Mouse (Mus musculus) neutrophil, adult 83 days (primary cell): ENCODE results near the gene Tap1. TPM values are rescaled to one million over a fixed set of nuclear protein-coding genes. Genes with fewer than 3 reads are reported as not detected.

Experiments used
- total RNA-seq, 2 experiments: library from RNA; stranded (reverse); gene quantifications; one replicate each; pipeline ENCODE4 v1.2.4; 2023

The Tap1 gene
- 10 to 100 TPM; 47.4 to 56.7 TPM for total RNA-seq

DNA sequence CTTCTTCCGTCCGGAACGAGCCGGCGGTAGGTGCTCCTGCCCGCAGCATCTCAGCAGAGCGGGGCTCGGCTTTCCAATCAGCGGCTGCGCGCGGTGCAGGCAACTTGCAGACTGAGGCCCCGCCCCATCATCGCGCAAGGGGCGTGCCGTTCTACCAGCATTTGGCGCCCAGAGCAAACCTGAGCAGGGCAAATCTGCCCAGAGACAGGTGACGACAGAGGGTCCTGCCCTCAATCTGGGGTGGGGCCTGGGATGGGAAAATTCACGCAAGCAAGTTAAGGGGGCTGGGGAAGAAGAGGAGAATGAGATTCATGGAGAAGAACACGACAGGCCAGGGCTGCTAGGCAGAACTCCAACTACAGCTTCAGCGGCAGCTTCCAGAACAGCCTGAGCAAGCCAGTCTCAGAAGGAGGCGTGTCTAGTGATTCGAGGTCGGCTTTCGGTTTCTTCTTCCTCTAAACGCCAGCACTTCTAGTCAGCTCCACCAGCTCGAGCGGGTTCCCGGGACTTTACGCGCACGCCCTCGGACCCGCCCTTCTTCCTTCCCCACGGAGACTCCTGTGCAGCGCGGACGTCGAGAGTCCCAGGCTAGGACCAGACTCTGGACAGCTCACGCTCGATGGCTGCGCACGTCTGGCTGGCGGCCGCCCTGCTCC is at the start of gene Tap1, which contains the start of gene Psmb9:
TSS of gene Tap1 (plus strand) at position 293 of the 656 bp plus-strand sequence.
TSS of gene Psmb9 (minus strand) at position 504 of the 656 bp plus-strand sequence.

DNA sequence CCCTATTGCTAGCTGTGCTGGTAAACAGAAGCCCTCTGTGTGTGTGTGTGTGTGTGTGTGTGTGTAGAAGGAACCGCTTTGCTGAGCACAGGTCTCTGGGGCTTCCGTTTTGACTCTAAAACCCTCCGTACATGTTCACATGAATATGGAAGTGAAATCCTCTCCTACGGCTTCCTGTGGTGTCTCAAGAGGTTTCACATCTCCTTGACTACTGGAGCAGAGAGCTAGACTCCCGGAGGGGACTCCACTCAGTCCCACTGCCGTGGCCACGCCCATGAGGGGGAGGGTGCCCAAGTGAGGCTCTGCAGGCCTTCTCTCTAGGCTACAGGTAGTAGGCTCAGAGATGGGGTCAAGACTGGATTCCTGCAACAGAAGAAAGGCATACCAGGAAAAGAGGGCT is 44.3 kb upstream of the Tap1 start, which contains the start of gene H2-DMb2:
TSS of gene H2-DMb2 (plus strand) at position 275 of the 400 bp plus-strand sequence.

GRCm38 (mm10) chr17:34152923-34153322 is 34.4 kb upstream of the Tap1 start, which contains the start of gene H2-DMb1:
H2-DMb1 (plus strand) TSS chr17:34153072.

DNA sequence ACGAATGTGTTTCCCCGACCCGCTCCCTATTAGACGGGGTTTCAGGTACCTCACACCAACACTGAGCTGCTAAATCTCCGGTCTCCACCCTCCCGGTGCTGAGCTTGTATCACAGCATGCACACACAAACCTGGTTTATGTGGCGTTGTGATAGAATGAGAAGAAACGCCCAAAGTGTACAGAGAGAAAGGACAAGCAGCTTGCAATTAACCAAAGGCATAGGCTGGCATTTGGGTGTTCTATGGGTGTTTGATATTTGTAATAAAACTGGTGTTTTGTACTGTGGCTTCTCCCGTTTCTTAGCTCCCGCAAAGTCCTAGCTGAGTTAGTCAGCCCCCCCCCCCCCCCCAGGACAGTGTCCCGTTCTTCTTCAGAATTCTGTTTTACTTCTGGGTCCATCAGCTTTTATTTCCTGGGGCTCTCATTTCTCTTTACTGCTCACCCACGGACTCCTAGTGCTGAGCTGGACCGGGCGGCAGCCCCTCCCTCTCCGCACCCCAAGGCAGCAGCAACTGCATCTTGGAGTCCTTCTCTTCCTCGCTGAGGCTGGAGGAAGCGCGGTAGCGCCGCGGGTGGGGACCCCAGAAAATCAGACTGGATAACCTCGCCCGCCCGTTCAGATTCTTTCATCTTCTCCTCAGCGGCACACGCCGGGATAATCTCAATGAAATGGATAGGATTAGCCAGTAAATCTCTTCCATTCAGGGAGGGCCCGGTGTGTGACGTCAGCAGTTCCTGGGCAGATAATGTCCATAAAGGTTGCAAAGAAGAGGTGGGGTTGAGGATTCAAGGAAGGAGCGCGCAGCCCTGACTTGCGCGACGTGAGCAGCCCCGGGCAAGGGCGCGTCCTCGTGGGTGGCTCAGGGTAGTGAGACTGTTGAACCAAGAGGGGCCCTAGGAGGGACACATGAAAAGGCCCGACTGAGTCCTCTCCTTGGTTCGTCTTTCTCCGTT is 9.9 kb downstream of the Tap1 start, which contains the start of gene Psmb8:
TSS of gene Psmb8 (plus strand) at position 781 of the 954 bp plus-strand sequence.

DNA sequence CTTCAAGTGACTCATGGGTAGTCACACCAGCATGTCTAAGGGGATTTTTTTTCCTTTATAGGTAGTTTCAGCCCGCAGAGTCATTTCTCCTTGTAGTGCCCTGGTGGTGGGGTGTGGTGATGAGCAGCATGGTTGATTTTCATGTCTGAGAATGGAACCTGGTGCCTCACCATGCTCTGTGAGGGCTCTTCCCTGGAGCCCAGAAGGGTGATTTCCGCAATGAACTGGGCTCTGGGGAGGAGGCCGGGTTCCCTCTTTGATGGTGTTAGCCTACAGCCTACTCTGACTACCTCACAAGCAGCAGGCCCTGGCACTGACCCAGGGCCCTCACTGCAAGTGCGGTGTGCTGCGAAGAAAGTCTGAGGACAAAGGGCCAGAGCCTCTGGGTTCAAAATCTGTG is 16.1 kb downstream of the Tap1 start, which contains the start of gene Tap2:
TSS of gene Tap2 (plus strand) at position 84 of the 400 bp plus-strand sequence.

DNA sequence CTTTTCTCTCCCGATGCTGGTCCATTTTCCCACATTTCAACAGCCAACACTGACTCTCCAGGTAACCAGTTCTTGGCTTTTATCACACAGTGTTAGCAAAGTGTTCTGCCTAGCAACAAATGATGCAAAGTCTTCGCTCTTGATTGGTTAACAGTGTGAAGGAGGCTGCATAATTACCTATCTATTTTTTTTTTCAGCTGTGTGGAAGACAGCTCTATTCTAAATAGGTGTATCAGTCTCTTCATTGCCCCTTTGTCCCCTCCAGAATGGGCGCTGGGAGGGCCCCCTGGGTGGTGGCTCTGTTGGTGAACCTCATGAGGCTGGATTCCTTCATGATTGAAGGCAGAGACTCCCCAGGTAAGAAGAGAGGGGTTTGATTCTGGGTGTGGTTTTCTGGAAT is 51.4 kb downstream of the Tap1 start, which contains the start of gene H2-Ob:
TSS of gene H2-Ob (plus strand) at position 198 of the 400 bp plus-strand sequence.

Other genes starting within 250 kb of the Tap1 start
- 10 to 100 TPM; 47.8 to 54.5 TPM for gene Pfdn6, start 247.2 kb upstream of the Tap1 start, total RNA-seq
- gene Wdr46, start 246.9 kb upstream of the Tap1 start, total RNA-seq: 10 to 100 TPM; 21.7 to 22.4 TPM
- 10 to 100 TPM; 10.3 to 10.5 TPM for gene B3galt4, start 236.1 kb upstream of the Tap1 start, total RNA-seq
- 10 to 100 TPM; 54.0 to 58.9 TPM for gene Vps52, start 231.7 kb upstream of the Tap1 start, total RNA-seq
- gene Rps18, start 231.6 kb upstream of the Tap1 start, total RNA-seq: 100 to 1,000 TPM; 476 to 509 TPM
- gene H2-K1, start 187.2 kb upstream of the Tap1 start, total RNA-seq: 1,000 to 10,000 TPM; 1,097 to 1,101 TPM
- gene Ring1, start 162.9 kb upstream of the Tap1 start, total RNA-seq: 10 to 100 TPM in 1 of 2 experiments, 1 to 10 TPM in 1; 8.4 to 13.9 TPM
- 10 to 100 TPM; 59.9 to 61.3 TPM for gene H2-Ke6, start 159.5 kb upstream of the Tap1 start, total RNA-seq
- gene Slc39a7, start 155.9 kb upstream of the Tap1 start, total RNA-seq: 10 to 100 TPM; 60.8 to 68.3 TPM
- gene Rxrb, start 155.7 kb upstream of the Tap1 start, total RNA-seq: 10 to 100 TPM; 45.9 to 68.6 TPM
- gene Col11a2, start 148.1 kb upstream of the Tap1 start, total RNA-seq: 10 to 100 TPM; 16.6 to 17.7 TPM
- 1 to 10 TPM; 1.1 to 1.9 TPM for gene H2-Oa, start 95.2 kb upstream of the Tap1 start, total RNA-seq
- 10 to 100 TPM; 57.6 to 63.6 TPM for gene H2-DMa, start 68.0 kb upstream of the Tap1 start, total RNA-seq
- 100 to 1,000 TPM; 215 to 218 TPM for gene Brd2, start 64.9 kb upstream of the Tap1 start, total RNA-seq
- gene H2-DMb2, start 44.2 kb upstream of the Tap1 start, total RNA-seq: 10 to 100 TPM; 22.7 to 25.3 TPM
- 10 to 100 TPM; 33.3 to 51.5 TPM for gene H2-DMb1, start 34.5 kb upstream of the Tap1 start, total RNA-seq
- gene Psmb9, start 211 bp downstream of the Tap1 start, total RNA-seq: 10 to 100 TPM; 83.3 to 88.3 TPM
- 100 to 1,000 TPM in 1 of 2 experiments, 10 to 100 TPM in 1; 89.4 to 111 TPM for gene Psmb8, start 10.2 kb downstream of the Tap1 start, total RNA-seq
- 10 to 100 TPM; 79.7 to 84.6 TPM for gene Tap2, start 16.0 kb downstream of the Tap1 start, total RNA-seq
- gene H2-Ob, start 51.4 kb downstream of the Tap1 start, total RNA-seq: 1 to 10 TPM; 1.7 to 1.9 TPM
- gene H2-Ab1, start 70.1 kb downstream of the Tap1 start, total RNA-seq: 100 to 1,000 TPM in 1 of 2 experiments, 10 to 100 TPM in 1; 96.2 to 115 TPM
- 100 to 1,000 TPM in 1 of 2 experiments, 10 to 100 TPM in 1; 95.4 to 109 TPM for gene H2-Aa, start 100.3 kb downstream of the Tap1 start, total RNA-seq
- 10 to 100 TPM; 49.7 to 54.6 TPM for gene H2-Eb1, start 118.3 kb downstream of the Tap1 start, total RNA-seq
- gene H2-Eb2, start 138.1 kb downstream of the Tap1 start, total RNA-seq: under 1 TPM in 1 of 2 experiments, not detected in 1; 0.11 TPM
- gene Btnl2, start 167.3 kb downstream of the Tap1 start, total RNA-seq: 1 to 10 TPM; 2.2 to 2.3 TPM
- not detected for gene Btnl1, start 189.6 kb downstream of the Tap1 start, total RNA-seq
- not detected for gene BC051142, start 211.3 kb downstream of the Tap1 start, total RNA-seq